Mouse (Mus musculus) spleen, postnatal 36 days (tissue): ENCODE data around the gene Zfp821.
A peak's percentile ranks its signal among the peaks of the same experiment; 100 is the strongest.

Experiments
- DNase-seq, 2 experiments: peaks; one replicate each; pipeline ENCODE4 v3.0.0; 2022; ENCODE audit warnings: low spot score in 2 of 2, mixed read lengths in 1 of 2

Zfp821 gene

DNA sequence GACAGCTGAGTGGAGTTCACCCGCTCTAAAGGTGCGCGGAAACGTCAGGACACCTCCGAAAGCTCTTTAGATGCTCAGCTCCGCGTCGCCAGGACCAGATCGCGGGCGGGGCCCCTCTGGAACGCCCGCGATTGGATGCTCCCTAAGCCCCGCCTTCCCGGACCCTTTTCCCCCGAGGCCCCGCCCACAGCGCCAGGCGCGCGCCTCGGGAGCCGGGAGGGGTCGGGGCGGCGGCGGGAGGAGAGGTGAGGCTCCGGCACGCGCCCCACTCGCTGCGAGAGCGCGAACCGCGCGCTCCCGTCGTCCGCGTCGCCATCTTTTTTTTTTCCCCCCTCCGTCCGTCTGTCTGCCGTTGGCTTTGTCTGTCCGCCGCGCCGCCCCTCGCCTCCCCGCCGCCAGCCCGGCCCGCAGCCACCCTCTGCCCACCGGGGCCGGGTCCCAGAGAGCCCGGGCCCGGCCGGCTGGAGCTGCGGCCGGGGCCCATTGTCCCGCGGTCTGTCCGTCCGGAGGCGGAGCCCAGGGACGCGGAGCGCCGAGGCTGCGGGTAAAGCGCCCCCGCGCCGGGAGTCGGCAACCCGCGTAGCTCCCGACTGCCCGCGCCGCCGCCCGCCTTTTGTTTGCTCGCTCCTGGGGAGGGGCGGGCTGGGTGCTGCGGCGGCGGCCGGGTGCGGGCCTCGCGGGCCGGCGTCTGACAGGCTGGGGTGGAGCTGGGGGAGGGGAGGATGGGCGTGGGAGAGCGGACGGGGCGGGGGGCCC lies at the start of gene Zfp821:
Gene Zfp821 (plus strand): TSS at position 227 of the 756 bp plus-strand sequence.
- DNase-seq, result peak; percentile 93 to 95

DNA sequence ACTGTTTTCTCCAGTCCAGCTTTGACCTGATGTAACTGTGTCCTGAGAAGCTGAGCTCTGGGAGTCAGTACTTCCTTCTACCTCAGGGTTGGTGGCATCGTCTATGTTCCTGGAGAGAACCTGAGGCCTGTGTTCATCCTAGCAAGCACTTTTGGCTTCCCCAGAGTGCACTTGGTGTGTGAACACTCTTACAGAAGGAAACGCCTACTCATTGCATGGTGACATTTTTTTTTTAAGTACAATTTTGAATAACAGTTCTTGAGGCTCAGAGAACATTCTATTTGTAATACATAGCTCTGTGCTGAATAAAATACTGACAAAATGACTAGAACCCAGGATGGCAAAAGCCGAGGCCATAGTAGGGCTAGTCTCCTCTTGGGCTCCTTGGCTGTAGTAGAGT lies 48.5 kb upstream of the Zfp821 start:
- DNase-seq, result no peak

DNA sequence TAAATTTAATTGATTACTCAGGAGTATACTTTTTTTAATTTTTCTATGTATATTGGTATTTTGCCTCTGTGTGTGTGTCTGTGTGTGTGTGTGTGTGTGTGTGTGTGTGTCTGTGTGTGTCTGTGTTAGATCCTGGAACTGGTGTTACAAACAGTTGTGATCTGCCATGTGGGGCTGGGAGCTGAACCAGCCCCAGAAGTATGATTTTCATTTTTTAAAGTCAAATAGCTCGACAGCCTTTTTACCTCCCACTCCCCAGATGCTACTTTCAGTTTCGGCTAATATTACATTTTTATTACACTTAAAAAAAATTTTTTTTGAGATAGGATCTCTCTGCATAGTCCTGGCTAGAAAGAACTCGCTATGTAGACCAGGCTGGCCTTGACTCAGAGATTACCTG lies 43.0 kb upstream of the Zfp821 start:
- no peak for DNase-seq

DNA sequence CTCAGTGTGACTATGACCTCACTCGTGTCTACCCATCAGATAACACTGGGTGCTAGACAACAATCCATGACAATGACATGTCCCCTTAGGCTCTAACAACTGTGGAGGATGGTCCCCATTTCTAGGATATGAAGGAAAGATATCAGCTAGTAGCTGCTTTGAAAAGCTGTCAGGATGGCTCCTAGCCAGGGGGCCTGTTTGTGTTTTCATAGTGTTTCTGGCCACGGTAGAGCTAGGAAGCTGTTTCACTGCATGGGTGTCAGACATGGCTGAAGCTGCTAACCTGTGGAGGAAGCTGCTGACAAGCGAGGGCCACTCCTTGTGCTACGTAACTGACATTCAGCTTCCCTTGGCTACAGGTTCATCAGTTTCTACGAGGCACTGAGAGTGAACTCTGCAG lies 38.7 kb upstream of the Zfp821 start:
- no peak for DNase-seq

DNA sequence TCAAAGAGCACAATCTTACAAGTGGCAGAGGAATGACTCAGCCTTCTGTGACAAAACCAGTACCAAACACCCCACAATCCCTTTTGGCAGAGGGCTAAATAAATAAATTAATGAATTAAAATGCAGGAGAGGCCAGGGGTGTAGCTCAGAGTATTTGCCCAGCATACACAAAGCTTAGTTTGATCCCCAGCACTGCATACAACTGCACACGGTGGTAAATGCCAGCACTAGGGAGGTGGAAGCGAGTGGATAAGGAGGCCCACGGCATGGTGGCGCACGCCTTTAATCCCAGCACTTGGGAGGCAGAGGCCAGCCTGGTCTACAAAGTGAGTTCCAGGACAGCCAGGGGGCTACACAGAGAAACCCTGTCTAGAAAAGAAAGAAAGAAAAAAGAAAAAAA lies 32.7 kb upstream of the Zfp821 start:
- no peak for DNase-seq

DNA sequence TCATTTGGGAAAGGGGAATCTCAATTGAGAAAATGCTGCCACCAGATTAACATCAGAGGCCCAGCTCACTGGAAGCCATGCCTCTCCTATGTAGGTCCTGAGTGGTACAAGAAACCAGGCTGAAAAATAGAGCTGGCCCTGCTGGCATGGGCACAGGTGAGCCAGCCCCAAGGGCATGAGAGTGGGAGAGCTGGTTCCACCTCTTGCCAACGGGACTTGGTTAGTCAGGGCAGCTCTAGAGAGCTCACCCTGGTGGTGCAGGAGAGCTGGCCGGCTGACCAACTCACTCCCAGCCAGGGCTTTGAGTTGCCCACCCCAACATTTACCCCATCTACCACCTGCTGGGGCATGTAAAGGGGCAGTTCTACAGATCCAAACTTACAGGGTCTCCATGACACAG lies 31.8 kb upstream of the Zfp821 start:
- DNase-seq, result no peak

DNA sequence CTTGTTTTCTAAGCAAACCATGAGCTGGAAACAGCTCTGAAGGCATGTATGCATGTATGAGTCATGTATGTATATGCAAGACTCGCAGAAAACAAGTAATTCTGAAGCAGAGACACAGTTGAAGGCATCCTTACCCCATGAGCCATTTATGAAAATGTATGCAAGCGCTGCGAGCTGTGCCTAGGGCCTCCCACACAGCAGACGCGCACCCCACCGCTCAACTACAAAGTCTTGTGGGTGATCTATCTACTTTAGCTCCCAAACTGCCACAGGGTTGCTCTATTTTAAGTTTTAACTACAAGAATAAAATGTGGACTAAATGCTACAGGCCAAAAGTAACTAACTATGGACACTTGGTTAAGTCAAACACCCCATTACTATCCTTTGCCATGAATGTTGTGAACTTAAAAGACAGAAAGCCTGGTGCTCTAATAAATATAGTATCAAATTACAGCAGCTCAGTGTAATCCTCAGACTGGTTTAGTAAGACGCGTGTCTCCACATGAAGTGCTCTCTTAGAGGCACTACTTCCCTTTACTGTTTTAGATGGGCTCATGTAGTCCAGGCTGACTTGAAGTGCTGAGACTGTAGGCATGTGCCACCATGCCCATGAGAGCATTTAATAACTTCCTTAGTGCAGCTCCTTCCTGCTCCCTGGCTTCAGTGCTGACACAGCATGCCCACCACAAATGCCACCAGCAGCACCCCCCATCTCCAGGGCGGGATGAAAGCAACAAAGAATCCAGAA lies 29.3 kb upstream of the Zfp821 start:
- DNase-seq, result no peak

DNA sequence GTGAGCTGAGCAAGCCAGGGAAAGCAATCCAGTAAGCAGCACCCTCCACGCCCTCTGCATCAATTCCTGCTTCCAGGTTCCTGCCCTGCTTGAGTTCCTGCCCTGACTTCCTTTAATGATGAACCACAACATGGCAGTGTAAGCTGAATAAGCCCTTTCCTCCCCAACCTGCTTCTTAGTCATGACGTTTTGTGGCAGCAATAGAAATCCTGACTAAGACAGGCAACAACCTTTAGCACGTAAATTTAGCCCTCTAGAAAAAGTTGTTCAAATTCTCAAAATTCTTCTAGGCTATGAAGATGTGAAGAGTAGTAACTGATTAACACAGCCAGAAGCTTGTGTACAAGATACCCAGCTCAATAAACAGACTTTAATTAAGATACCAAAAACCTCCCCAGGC lies 23.8 kb upstream of the Zfp821 start:
- DNase-seq, result no peak

DNA sequence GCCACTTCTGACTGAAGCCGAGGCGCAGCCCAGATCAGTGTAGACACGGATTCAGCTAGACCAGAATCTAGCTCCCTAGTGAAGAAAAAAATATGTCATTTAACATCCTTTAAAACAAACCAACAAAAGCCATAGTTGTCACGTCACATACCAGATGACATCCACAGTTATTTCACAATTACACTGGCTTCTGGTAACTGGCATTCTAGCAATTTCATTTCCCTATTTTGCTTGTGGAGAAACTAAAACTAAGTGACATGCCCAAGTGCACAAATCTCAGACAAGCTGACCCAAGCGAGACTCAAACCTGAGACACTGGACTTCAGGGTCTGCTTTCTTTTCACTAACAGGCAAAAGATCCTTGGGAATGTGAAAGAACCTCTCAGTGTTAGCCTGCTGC lies 23.2 kb upstream of the Zfp821 start:
- peak in 1 of 2 experiments; percentile 18 for DNase-seq

DNA sequence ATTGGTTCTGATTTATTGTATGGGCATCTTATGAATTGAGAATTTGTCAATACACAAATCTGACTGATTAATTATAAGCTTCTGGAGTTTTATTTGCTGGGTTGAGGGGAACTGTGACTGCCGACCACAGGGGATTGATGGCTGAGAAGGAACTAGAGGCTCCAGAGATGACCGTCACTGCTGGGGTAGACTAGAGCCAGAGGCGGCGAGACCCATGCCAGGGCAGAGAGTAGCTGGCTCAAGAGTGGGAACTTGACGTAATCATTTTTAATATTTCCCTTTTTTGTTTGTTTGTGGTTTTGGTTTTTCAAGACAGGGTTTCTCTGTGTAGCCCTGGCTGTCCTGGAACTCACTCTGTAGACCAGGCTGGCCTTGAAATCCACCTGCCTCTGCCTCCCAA lies 18.1 kb upstream of the Zfp821 start:
- DNase-seq, result no peak

DNA sequence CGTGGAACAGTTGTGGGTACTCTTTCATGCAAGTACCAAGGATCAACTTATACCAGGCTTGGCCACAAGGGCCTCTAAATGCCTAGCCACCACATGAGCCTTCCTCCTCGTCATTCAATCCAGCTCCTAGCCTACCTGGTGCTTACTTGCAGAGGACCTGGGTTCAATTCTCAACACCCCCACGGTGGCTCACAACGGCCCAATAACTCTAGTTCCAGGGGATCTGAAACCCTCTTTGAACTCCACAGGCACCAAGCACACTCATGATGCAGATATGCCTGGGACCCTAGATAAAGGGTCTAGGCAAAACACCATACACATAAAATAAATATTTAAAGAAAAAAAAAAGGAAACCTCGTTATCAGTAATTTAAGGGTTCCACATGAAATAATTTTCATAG lies 13.6 kb upstream of the Zfp821 start:
- no peak for DNase-seq

DNA sequence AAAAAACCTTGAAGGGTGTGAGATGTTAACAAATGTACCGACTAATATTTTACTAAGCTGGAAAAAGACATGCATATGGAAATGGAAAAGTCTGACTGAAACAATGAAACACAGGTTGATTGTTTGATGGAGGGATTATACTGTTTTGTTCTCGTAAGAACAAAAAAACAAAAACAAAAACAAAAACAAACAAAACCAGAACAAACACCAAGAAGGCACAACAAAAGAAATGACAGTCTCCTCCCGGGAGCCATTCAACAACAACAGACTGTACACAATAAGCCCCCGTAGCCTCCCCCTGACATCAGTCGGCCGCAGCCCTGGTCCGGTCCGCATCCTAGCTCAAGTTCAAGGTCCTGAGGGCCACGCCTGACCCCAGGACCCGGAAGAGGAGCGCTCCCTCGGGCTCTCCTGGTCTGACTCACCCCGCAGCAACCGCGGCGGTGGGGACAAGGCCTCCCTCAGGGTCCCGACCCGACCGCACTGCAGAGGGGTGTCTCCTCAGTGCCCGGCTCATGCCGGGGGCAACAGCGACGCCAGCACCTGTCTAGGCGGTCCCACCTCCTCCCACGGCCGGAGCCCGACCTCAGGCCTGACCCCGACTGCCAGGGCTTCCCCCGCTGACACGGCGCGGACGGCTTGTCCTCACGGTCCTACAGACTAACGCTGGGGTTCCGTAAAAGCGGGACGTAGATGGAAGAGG lies 12.8 kb upstream of the Zfp821 start:
- peak in 1 of 2 experiments; percentile 40 for DNase-seq

DNA sequence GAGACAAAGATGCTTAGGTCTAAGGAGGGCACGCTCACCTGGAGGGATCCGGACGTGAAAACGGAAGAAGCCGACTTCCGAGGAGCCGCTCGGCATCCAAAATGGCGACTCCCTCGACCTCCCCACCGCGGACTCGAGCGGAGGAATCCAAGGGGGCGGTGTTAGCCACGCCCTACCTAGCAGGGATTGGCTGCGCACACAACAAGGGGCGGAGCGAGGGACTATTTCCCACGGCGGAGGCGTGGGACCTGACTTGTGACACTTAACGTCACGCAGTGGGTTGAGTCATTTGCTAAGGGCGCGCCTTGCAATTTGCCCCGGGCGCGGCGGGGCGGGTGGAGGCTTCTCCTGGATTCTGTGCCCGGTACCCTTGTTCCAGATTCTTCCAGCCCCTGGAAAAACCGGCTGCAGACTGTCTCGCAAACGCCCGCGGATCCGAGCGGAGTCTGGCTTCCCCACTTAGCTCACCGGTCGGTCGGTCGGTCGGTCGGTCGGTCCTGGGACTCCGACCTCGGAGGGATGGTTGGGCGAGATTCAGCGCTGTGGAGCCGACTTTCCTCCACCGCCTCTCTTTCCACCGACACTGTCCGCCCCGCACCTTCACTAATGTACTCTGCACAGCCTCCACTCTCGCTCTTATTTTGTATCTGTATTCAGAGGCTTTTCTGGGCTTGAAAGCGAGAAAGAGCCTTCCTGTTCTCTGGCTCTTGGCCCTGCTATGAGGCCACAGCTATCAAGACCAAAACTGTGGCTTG lies 12.0 kb upstream of the Zfp821 start, which contains the start of gene Ist1:
Gene Ist1 (minus strand): TSS at position 115 of the 755 bp plus-strand sequence.
- DNase-seq, result peak; percentile 97 to 99

DNA sequence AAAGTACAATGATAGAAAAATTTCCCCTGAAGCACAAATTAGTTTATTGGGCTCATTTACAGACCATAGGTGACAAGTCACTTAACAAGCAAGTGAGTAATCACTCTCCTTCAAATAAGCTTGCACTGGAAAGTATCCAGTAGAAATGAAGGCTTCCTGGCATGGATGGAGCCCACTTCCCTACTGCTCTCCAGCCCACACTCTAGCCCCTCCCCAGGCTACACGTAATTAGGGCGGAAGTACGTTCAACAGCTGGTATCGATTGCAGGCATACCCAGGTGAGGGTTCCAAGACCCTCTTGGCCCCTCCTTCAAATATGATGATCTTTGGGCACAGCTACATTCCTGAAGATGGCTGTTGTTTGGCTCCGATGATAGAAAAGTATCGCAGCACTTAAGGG lies 11.2 kb upstream of the Zfp821 start:
- DNase-seq, result no peak

DNA sequence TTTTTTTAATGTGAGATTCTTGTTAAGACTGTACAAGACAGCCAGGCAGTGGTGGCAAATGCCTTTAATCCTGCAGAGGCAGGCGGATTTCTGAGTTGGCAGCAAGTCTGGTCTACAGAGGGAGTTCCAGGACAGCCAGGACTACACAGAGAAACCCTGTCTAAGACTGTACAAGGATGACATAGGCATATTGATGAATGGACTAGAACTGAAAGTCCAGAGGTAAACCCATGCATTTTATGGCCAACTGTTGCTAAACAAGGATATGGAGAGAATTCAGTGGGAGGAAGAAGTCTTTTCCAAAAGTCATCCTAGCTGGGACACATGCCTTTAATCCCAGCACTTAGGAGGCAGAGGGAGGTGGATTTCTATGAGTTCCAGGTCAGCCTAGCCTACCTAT lies 7.6 kb upstream of the Zfp821 start:
- DNase-seq, result no peak

DNA sequence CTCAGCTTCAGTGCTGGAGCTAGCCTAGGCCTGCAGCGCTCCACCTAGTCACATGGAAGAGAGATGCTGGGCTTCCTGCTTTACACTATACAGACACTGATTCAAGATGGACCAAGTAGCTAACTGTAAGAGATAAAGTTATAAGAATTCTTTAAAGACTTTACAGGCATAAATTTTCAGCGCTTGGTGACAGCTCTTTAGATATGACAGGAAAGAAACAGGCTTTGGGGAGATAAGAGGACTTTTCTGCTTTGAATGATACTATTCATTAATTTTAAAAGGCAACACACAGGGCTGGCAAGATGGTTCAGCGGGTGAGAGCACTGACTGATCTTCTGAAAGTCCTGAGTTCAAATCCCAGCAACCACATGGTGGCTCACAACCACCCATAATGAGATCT lies 6.9 kb upstream of the Zfp821 start:
- DNase-seq, result no peak

DNA sequence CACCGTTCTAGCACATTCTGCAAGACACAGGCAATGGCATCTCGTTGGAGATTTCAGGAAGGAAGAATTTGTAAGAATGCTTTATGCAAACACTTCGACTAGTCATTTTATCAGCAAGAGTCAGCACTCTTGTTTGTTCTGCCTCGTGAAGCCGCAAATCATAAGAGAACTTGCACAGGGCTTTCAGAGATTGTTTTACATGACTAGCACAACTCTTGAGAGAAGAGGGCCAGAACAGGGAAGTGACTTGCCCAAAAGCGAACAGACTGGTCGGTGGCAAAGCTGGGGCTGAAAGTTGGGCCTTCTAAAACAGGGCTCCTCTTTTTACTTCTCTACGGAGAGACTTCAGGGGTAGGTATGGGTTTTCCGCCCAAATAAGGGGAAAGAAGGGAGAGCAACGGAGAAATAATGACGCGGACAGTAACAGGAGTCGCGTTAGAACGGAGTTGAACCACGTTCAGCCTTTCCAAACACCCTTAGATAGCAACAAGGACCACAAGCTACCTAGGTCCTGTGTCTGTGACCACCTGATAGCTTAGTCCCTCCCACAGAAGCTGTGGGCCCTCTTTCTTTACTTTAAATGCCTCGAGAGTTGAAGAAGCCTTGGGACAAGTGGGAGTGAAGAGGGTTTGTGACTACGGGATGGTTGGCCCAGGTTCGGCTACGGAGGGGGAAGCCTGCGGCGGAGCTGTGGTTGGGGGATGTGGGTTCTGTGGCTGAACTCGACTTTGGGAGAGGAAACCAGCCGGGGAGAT lies 604 bp upstream of the Zfp821 start:
- DNase-seq, result peak; percentile 18 to 19

DNA sequence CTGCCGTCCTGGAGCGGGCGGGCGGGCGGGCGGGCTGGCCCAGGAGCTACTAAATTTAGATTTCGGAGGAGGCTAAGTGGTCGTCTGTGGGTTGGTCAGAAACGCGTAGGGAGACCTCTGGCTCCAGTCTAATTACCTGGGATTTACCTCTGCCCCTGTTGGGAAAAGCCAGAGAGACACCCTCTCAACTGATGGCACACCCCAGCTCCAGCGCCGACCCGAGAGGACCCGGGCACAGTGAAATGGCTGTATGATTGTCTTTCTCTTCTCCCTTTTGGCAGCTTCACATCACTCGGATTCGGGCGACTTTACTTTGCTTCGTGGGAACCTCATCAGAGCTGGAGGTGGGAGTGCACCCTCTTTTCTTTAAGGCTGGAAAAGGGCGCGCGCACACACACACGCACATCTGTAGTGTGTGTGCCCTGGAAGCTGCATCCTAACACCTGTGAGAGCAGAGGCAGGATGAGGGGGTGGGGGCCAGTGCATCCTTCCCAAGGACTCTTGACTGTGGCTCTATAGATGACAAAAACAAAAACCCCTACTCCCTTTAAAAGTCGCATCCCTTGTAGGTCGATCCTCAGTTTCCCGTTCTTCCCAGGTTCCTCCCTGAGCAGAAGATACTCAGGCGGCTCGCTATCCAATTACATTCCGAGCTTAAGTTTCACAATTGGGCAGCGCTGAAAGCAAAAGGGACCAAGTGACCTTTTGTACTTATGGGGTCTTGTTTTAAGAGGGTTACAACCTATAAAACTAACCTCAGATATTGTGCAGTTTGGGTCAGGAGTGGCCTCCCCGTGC lies 929 bp downstream of the Zfp821 start:
- peak in 1 of 2 experiments; percentile 17 for DNase-seq

DNA sequence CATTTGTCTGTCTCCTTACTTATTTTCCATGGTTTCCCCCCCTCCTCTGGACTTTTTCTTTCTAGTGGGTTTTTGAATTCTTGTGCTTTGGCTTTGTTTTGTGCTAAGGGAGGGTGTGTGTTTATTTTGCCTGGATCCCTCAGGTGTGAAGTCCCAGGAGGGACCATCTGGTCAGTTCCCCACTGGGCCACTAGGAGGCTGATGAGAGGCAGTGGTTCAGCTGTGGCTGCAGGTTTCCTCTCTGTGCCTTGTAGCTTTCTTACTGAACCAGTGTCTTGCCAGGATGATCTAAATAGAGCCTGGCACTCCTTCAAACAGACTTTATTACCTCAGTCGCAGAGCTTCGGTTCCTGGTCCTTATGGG lies 1.5 kb downstream of the Zfp821 start:
- DNase-seq, result peak; percentile 82 to 87

DNA sequence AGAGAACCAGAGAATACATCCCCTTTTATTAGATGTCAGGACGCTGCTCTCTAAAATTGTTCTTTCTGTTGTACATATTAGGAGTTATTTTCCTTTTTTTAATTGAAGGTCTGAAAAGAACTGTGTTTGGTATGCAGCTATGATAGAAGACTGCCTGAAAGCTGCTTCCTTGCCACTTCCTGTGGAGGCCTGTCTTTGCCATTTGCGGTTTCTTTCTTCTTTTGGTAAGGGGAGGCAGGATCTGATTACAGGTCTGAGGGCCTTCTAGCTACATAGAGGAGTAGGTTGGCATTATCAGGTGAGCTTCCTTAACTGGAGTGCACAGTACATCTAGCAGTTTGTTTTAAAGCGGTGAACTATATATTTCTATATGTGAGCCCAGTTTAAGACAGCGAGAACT lies 2.6 kb downstream of the Zfp821 start:
- no peak for DNase-seq
